Mouse (Mus musculus): ENCODE measurements around the gene Slc6a6. TPM values are rescaled to one million over a fixed set of nuclear protein-coding genes. Genes with fewer than 3 reads are reported as not detected.

Slc6a6 gene
- polyA plus RNA-seq, 1 experiment from 2014 or later: 54.6 TPM

GRCm38 (mm10) chr6:91807169-91807568 is 123.3 kb downstream of the Slc6a6 start:
- Histone ChIP-seq H3K36me3 (no peaks in the 10 kb centered on the region), H3K9ac (no peak overlapping the region), H3K4me2 (peak overlapping the region; percentile 53), H3K4me3 (replicated peaks) (peak overlapping the region; percentile 18; the same call in 1 of the 2 replicates), H3K27me3 (replicated peaks) (peaks cover 38% of the 10 kb centered on the region), H3K4me1 (peaks cover 10% of the 10 kb centered on the region; the same call in 1 of the 2 replicates), H3K9me3 (no peaks in the 10 kb centered on the region), H3K27ac (no peak overlapping the region)
- 3% methylated on average over 23 of the region's 23 CpGs for WGBS
- no peak for ATAC-seq (ENCODE audit: insufficient read depth, low FRiP score, low read depth)

DNA sequence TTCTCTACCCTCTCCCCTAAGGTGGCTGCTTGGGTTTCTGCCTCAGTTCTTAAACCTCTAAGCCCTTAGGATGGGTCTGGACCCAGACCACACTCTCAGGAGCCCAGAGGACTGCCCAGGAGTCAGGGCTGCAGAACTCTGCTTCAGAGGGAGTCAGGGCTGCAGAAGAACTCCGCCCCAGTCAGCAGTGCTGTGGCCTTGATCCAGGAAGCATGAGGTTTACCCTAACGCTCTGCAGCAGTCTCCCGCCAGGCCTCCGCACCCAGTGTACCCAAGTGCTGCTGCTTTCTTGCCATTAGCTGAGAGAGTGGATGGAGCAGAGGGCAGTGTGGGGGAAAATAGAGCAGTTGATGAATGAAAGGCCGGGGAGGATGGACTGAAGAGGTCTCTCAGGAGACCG is 124.2 kb downstream of the Slc6a6 start:
- H3K4me1 ChIP-seq: peaks cover 10% of the 10 kb centered on the region; the same call in 1 of the 2 replicates
- no peak overlapping the region for H3K4me2 ChIP-seq
- H3K27ac ChIP-seq: no peak overlapping the region
- no peak overlapping the region for H3K4me3 ChIP-seq (replicated peaks)
- no peak for ATAC-seq (ENCODE audit: insufficient read depth, low FRiP score, low read depth)
- H3K36me3 ChIP-seq: no peaks in the 10 kb centered on the region
- no peaks in the 10 kb centered on the region for H3K9me3 ChIP-seq
- 40% methylated on average over 6 of the region's 6 CpGs for WGBS
- peaks cover 38% of the 10 kb centered on the region for H3K27me3 ChIP-seq (replicated peaks)
- no peak overlapping the region for H3K9ac ChIP-seq

Other genes with a start within 250 kb of the Slc6a6 start
- gene Chchd4, start 210.5 kb upstream of the Slc6a6 start, polyA plus RNA-seq (2015; fragmentation: Nextera tagmentation; extraction: Ambion mirVana): 25.9 and 29.7 TPM in 2 replicates
- gene Tmem43, start 210.3 kb upstream of the Slc6a6 start, polyA plus RNA-seq (2015; fragmentation: Nextera tagmentation; extraction: Ambion mirVana): 45.8 and 46.9 TPM in 2 replicates
- gene Xpc, start 168.2 kb upstream of the Slc6a6 start, polyA plus RNA-seq (2015; fragmentation: Nextera tagmentation; extraction: Ambion mirVana): 13.8 and 15.3 TPM in 2 replicates
- gene Lsm3, start 168.1 kb upstream of the Slc6a6 start, polyA plus RNA-seq (2015; fragmentation: Nextera tagmentation; extraction: Ambion mirVana): 239 and 248 TPM in 2 replicates
- 0.23 and 0.58 TPM in 2 replicates for gene Grip2, start 143.2 kb downstream of the Slc6a6 start, polyA plus RNA-seq (2015; fragmentation: Nextera tagmentation; extraction: Ambion mirVana)
- gene Ccdc174, start 194.0 kb downstream of the Slc6a6 start, polyA plus RNA-seq (2015; fragmentation: Nextera tagmentation; extraction: Ambion mirVana): 31.8 and 35.3 TPM in 2 replicates
- 0.32 and 0.40 TPM in 2 replicates for gene 4930590J08Rik, start 218.8 kb downstream of the Slc6a6 start, polyA plus RNA-seq (2015; fragmentation: Nextera tagmentation; extraction: Ambion mirVana)